Mouse (Mus musculus): ENCODE measurements around the gene Atp6v1g2.

Atp6v1g2 gene

DNA sequence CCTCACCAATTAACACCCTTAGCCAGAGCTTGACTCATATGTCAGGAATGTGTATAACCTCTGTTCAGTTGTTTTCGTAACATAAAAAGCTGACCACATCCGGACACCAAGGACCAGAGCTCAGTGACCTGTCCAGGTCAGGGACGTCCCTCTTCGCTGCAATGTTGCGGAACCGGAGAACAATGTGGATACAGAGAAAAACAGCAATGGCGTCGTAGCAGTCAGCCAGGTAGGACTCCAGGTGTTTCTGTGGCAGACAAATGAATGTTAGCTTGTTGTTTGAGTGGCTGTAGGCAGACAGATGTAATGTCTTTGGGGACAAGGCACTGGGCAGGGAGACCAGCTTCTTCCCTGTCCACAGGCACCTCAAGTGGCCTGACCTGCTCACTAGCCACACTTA, 44.6 kb downstream of the Atp6v1g2 start:
- no peak for ATAC-seq (ENCODE audit: insufficient number of reproducible peaks, low FRiP score, low TSS enrichment)

DNA sequence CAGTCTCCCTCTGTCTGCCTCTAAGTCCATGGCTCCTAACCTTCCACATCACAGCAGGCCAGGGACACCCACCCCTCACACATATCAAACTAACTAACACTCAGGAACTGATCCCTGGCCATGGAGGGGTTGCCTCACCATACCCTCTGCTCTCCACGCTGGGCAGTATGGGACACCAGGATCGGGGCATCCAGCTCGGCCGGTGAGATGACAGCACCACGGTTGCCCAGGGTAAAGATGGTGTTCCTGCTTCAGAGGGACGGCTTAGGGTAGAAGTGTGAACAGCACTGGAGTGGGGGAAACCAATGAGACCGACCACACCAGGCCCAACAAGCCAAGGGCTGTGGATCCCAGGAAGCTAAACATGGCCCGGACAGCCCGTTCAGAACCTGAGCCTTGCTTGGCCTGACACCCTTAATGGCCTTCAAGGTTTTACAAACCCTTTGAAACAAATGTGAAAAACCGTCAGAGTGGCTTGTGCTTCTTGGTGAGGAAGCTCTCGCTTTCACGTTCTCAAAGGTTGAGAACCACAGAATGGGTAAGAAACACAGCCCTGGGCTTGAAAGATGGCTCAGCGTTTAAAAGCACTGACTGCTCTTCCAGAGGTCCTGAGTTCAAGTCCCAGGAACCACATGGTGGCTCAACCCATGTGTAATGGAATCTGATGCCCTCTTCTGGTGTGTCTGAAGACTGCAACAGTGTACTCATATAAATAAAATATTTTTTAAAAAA, 45.7 kb downstream of the Atp6v1g2 start:
- no peak for ATAC-seq (ENCODE audit: insufficient number of reproducible peaks, low FRiP score, low TSS enrichment)

- ATAC-seq (ENCODE audit: insufficient number of reproducible peaks, low FRiP score, low TSS enrichment), result no peak
Observed at GRCm38 (mm10) chr17:35280276-35280675, 46.8 kb downstream of the Atp6v1g2 start.

DNA sequence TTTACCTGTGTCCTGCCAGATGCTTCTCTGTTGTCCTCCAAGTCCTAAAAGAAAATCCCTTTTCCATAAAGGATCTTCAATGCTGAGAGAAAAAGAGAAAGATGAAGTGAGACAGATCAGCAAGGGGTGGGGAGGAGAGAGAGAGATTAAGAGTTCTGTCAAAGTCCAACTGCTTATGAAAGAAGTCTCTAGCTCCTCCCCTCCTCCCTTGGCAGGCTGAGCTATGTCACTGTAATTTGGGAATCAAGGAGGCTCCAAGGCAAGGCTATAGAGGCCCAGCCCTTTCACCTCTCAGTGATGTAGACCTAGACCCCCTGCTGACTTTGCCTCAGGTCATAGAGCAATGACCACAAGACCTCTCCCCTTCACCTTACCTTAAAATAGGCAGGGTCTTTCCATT, 52.0 kb downstream of the Atp6v1g2 start:
- ATAC-seq (ENCODE audit: insufficient number of reproducible peaks, low FRiP score, low TSS enrichment), result no peak

Data from cerebellum, adult (tissue).